Mouse (Mus musculus): ENCODE measurements around the gene Abca17.

Gene Abca17

GRCm38 (mm10) chr17:24344672-24345071 is 6.2 kb downstream of the Abca17 start:
- DNase-seq, result no peak

DNA sequence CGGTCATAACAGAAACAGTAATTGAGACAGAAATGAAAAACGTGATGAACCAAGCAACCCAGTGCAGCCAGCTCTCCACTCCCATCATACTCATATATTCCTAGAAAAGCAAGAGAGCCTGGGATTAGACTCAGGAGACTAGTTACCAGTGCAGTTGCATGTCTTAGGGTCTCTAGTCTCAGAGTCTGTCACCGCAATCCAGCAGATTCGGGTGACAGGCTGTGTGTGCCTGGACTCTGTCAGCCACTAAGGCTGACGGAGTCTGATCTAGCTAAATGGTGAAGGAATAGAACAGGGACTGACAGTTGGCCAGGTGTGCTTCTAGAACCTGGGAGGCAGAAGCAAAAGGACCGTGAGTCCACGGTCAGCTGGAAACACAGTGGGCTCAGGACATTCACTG is 23.2 kb downstream of the Abca17 start:
- no peak for DNase-seq

DNA sequence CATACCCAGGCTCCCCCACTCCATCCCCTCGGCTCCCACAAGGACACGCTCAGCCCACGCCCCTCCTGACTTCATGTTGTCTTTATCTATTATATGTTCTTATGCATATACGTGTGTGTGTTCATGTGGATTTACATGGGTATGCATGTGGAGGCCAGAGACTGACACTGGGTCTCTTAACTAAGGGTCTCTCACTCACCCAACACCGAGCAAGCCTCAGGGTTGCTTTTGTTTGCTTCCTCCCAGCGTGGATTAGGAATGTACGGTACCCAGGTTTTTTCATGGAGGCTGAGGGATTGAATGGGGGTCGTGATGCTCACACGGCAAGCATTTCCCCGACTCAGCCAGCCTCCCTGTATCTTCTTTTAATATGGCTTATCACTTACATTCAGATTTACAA is 25.8 kb downstream of the Abca17 start:
- DNase-seq, result no peak

- DNase-seq, result no peak
Observed at GRCm38 (mm10) chr17:24320826-24321225, 30.0 kb downstream of the Abca17 start.

- DNase-seq, result peak; percentile 47
Observed at GRCm38 (mm10) chr17:24307500-24307899, 43.4 kb downstream of the Abca17 start.

- DNase-seq, result no peak
Observed at GRCm38 (mm10) chr17:24300651-24301050, 50.2 kb downstream of the Abca17 start.

DNA sequence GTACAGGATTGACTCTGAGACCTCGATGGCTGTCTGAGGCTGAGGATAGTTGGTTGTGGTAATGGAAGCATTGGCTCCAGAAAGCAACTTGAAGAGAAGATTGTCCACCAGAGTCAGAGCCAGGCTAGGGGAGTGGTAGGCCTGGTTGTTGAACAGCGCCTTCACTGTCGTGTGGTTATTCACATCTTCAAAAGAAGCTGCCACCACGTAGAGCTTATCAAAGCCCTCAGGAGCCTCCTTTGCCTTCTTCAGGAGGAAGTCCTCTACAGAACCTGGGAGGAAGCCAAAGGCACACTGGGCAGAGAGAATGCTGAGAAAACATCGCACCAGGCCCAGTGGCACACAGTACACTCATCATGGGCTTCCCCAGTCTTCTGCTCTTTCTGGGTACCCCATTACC is 61.5 kb downstream of the Abca17 start:
- no peak for DNase-seq

- DNase-seq, result no peak
Observed at GRCm38 (mm10) chr17:24288477-24288876, 62.4 kb downstream of the Abca17 start.

- DNase-seq, result no peak
Observed at GRCm38 (mm10) chr17:24285680-24286079, 65.2 kb downstream of the Abca17 start.

DNA sequence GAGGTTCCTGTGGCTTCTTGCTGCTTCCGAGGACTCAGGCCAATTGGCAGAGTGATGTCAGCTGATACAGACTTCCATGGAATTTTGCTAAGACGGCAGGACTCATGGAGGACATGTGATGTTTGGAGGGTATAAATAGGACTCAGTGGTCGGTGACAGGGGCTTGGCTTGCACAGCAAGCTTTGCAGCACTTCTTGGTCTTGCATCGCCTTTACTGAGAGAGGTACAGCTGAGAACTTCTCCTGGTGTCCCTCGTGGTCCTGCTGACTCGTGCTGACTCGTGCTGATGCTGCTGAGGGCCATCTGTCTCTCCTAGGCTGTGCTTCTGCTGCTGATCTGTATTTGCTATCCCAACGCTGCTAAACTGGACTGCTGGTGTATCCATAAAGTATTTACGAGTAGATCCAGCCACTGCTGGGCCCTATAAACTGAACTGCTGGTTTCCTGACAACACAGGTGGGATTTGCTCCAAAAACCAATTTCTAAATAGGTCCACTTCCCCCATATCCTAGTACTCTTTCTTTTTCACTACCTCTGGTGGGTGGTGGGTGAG is 67.5 kb downstream of the Abca17 start:
- no peak for DNase-seq

- DNase-seq, result peak; percentile 31
Observed at GRCm38 (mm10) chr17:24282637-24283036, 68.2 kb downstream of the Abca17 start.

GRCm38 (mm10) chr17:24279907-24280306 is 71.0 kb downstream of the Abca17 start:
- DNase-seq, result peak; percentile 23

GRCm38 (mm10) chr17:24267133-24267532 is 83.7 kb downstream of the Abca17 start:
- no peak for DNase-seq

GRCm38 (mm10) chr17:24264766-24265165 is 86.1 kb downstream of the Abca17 start:
- no peak for DNase-seq

DNA sequence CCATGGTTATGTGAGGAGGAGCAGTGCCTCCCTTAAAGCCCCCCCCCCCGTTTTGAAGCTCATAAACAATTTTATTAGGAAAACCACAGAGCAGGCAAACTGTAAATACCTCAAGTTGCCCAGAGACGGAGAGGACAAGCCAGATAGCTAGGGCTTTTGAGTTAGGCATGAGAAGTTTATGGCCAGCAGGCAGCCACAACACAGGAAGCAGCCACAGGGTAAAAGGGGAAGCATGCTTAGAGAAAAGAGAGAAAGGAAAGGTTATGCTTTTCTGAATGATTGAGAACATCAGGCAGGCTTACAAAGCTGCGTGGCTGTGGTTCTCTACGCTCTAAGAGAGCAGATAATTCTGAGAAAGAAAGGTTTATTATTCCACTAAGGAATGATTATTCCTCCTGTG is 90.4 kb downstream of the Abca17 start:
- DNase-seq, result no peak

- DNase-seq, result no peak
Observed at GRCm38 (mm10) chr17:24259702-24260101, 91.2 kb downstream of the Abca17 start.

- DNase-seq, result no peak
Observed at GRCm38 (mm10) chr17:24258981-24259380, 91.9 kb downstream of the Abca17 start.

DNA sequence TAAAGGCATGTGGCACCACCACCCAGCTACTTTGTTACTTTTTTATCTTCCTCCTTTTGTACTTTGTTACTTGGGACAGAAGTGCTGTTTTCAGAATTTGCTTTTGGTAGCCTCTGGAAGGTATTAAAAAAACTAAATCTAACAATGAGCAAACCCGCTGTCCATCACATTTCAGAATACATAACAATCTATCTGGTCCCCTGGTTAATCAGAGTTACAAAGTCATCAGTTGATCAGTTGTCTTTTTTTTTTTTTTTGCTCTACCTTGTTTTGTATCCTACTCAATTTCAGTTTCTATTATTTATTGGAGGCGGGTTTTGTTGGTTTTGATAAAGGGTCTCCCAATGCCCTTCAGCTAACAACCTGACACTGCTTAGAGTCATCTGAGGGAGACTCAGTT is 98.5 kb downstream of the Abca17 start:
- no peak for DNase-seq

GRCm38 (mm10) chr17:24251320-24252069 is 99.4 kb downstream of the Abca17 start, which contains the start of gene Ccnf:
Ccnf (minus strand) TSS chr17:24251484.
- DNase-seq, result peak; percentile 99

DNA sequence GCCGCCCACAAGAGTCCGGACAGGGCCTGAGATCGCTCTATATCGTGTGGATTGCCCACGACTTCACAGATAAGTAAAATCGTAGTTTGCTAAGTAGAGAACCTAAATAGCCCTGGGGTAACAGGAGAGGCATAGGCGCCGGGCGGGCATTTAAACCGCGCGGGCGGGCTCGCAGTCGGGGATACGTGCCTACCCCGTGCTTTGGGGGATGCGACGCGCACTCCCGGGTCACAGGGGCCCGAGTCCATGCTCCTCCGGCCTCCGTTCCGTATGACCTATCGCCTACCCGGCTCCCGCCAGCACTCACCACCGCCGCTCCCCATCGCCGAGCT is 99.9 kb downstream of the Abca17 start:
- DNase-seq, result no peak

- DNase-seq, result no peak
Observed at GRCm38 (mm10) chr17:24248641-24249040, 102.2 kb downstream of the Abca17 start.

DNA sequence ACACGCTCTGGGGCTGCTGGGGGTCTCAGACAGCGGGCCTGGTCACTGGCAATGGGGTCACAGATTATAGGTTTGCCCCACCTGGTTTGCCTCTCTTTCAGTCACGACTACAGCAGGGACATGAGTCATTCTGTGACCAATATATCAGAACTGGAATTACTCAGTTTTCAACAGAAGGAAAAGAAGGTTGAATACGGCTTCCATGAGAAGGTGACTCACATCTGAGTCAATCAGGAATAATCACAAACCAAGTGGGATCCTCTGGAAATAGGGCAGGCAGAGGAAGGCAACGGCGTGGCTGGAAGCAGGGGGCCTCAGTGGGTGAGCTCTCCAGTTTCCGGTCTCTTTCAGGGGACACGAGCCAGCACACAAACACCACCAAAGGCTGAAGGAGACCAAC is 106.8 kb downstream of the Abca17 start:
- DNase-seq, result no peak

DNA sequence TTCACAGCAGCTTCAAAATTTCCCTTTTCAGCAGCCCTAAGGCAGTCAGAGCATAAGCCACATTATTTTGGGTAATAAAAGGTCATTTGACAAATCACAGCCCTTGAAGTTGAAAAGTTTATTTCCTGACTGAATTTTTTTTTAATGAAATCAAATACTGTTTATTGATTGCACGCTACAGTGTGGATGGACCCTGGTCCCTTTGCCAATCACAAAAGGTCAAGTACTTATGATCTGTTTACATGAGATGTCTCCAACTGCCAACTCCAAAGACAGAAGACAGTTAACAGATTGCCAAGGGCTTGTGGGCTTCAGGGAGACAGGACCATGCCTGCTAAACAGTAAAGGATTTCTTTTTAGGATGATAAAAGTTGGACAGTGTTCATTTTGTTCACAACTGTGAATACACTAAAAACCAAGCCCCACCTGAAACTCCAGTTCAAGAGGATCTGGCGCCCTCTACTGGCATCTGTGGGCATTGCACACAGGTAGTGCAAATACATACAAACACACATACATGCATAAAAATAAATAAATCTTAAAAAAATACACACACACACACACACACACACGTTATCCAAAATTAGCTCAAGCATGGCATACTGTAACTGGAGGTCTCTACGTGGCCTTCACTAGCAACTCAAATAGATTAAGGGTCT is 107.4 kb downstream of the Abca17 start:
- DNase-seq, result peak; percentile 75

- no peak for DNase-seq
Observed at GRCm38 (mm10) chr17:24236921-24237320, 113.9 kb downstream of the Abca17 start.

All from liver (tissue).